Mouse (Mus musculus): ENCODE data around the gene Rnf167. TPM values are rescaled to one million over a fixed set of nuclear protein-coding genes. Genes with fewer than 3 reads are reported as not detected.

Gene Rnf167
- polyA plus RNA-seq, 1 experiment from 2014 or later: 101 TPM

DNA sequence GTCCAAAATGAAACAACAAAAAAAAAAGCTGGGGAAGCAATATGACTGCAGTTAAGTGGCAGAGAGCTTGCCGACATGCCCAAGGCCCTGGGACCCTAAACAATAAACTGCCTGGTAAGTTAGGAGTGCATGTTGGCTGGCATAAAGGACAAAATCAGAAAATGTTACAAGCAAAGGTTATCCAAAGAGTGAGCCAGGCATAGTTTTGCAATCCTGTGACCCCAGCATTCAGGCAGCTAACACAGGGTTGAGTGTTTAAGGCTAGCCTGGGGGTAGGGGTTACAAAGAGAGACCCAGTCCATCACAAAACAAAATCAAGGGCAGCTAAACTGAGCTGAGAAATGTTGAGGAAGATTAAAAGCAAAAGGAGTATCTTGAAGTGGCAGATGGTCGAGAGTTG, 52.0 kb downstream of the Rnf167 start:
- Histone ChIP-seq H3K27ac (ENCODE audit: low read depth) (no peak overlapping the region), H3K9me3 (ENCODE audit: control insufficient read depth, low read length) (no peaks in the 10 kb centered on the region), H3K4me3 (ENCODE audit: low read depth, low read length) (no peak overlapping the region), H3K36me3 (ENCODE audit: control insufficient read depth, insufficient read depth, low read length) (peaks cover 9% of the 10 kb centered on the region), H3K9ac (ENCODE audit: low read length) (no peak overlapping the region), H3K4me2 (ENCODE audit: low read length) (no peak overlapping the region), H3K27me3 (replicated peaks; ENCODE audit: control insufficient read depth, insufficient read depth, low read length) (no peaks in the 10 kb centered on the region), H3K4me1 (replicated peaks; ENCODE audit: control insufficient read depth, insufficient read depth, low read length) (peaks cover 12% of the 10 kb centered on the region)
- ATAC-seq (replicated peaks; ENCODE audit: low FRiP score, low TSS enrichment, low read depth) (no peak), DNase-seq (ENCODE audit: low spot score) (no peak)
- WGBS: 82% methylated on average over 2 of the region's 2 CpGs

DNA sequence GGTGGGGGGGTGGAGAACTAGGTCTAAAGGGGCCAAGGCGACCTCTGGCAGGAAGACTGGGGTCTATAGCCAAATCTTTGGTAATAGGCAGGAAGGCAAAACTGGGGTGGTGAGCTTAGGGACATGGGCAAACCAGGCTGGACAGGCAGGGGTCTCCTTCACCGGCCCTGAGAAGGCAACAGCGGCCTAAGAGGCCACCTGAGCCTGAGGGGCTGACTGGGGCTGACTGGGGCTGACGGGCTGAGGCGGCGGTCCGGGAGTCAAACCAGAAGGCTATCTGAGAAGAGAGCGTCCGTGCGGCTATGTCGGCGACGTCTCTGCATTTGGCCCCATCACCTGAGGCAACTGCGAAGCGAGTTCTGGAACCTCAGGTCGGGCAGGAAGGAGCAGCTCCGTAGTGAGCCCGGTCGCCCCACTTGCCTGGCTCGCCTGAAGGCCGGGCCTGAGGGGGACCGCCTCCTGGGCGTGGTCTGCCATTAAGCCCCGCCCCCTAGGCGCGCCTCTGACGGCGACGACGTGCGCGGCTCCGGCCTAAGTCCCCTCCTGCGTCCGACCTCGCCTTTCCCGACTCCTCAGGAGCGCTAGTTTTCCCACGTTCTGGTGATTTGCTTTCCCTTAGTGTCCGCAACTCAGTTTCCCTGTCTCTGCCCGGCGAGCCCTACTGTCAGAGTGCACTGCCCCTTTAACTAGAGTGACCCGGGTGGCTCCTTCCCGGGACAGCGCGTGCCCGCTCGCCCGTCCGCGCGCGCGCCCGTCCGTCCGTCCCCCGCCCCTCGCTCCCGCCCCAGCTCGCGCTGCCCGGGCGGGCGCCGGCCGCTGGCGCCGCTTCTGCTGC, 52.9 kb downstream of the Rnf167 start, which contains the start of the genes Inca1 and Kif1c:
Gene Inca1 (minus strand): TSS at position 434 of the 835 bp plus-strand sequence.
Gene Kif1c (plus strand): TSS at position 827 of the 835 bp plus-strand sequence.
- Histone ChIP-seq H3K4me3 (ENCODE audit: low read depth, low read length) (peak within 1 kb of the TSS; percentile 76), H3K27me3 (replicated peaks; ENCODE audit: control insufficient read depth, insufficient read depth, low read length) (no peaks in the 10 kb centered on the region), H3K27ac (ENCODE audit: low read depth) (peak within 1 kb of the TSS; percentile 95), H3K9me3 (ENCODE audit: control insufficient read depth, low read length) (no peaks in the 10 kb centered on the region), H3K4me1 (replicated peaks; ENCODE audit: control insufficient read depth, insufficient read depth, low read length) (peaks cover 12% of the 10 kb centered on the region), H3K36me3 (ENCODE audit: control insufficient read depth, insufficient read depth, low read length) (peaks cover 18% of the 10 kb centered on the region), H3K4me2 (ENCODE audit: low read length) (peak within 1 kb of the TSS; percentile 78), H3K9ac (ENCODE audit: low read length) (peak within 1 kb of the TSS; percentile 70)
- WGBS: under 1% methylated on average over 67 of the region's 69 CpGs
- DNase-seq (ENCODE audit: low spot score): peak; percentile 99
- peak; percentile 96 for ATAC-seq (replicated peaks; ENCODE audit: low FRiP score, low TSS enrichment, low read depth)

DNA sequence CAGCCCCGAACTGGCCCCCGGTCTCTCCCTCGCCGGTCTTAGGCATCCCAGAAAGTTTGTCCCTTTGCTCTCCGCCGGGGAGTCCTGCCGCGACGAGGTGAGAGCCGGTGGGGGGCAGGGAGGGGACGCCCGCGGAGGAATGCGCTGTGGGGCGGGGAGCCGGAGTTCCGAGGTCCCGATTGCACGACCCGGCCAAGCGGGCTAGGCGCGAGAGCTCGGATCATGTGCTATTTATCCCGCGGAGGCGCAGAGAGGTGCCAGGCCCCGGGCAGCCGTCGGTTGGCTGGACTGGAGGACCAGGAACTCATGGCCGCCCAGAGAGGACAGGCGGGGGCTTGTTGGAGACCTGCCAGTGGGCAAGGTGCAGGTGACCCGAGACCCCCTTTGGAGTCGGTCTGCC, 53.6 kb downstream of the Rnf167 start:
- 1% methylated on average over 34 of the region's 34 CpGs for WGBS
- peak overlapping the region; percentile 70 for H3K9ac ChIP-seq (ENCODE audit: low read length)
- H3K36me3 ChIP-seq (ENCODE audit: control insufficient read depth, insufficient read depth, low read length): peaks cover 25% of the 10 kb centered on the region
- no peaks in the 10 kb centered on the region for H3K27me3 ChIP-seq (replicated peaks; ENCODE audit: control insufficient read depth, insufficient read depth, low read length)
- H3K27ac ChIP-seq (ENCODE audit: low read depth): peak overlapping the region; percentile 95
- peaks cover 12% of the 10 kb centered on the region for H3K4me1 ChIP-seq (replicated peaks; ENCODE audit: control insufficient read depth, insufficient read depth, low read length)
- H3K4me2 ChIP-seq (ENCODE audit: low read length): peak overlapping the region; percentile 78
- ATAC-seq (replicated peaks; ENCODE audit: low FRiP score, low TSS enrichment, low read depth) (peak; percentile 42), DNase-seq (ENCODE audit: low spot score) (peak; percentile 78)
- peak overlapping the region; percentile 76 for H3K4me3 ChIP-seq (ENCODE audit: low read depth, low read length)
- H3K9me3 ChIP-seq (ENCODE audit: control insufficient read depth, low read length): no peaks in the 10 kb centered on the region

Other genes with a start within 250 kb of the Rnf167 start
- gene Pelp1, start 237.2 kb upstream of the Rnf167 start, polyA plus RNA-seq (2014; fragmentation: Nextera tagmentation; extraction: Ambion mirVana): 34.3 and 41.2 TPM in 2 replicates
- gene Arrb2, start 214.6 kb upstream of the Rnf167 start, polyA plus RNA-seq (2014; fragmentation: Nextera tagmentation; extraction: Ambion mirVana): 15.8 and 17.9 TPM in 2 replicates
- gene Med11, start 195.3 kb upstream of the Rnf167 start, polyA plus RNA-seq (2014; fragmentation: Nextera tagmentation; extraction: Ambion mirVana): 50.7 and 51.6 TPM in 2 replicates
- 0.75 and 0.92 TPM in 2 replicates for gene Zmynd15, start 187.8 kb upstream of the Rnf167 start, polyA plus RNA-seq (2014; fragmentation: Nextera tagmentation; extraction: Ambion mirVana)
- 8.0 and 10.0 TPM in 2 replicates for gene Cxcl16, start 187.3 kb upstream of the Rnf167 start, polyA plus RNA-seq (2014; fragmentation: Nextera tagmentation; extraction: Ambion mirVana)
- gene Tm4sf5, start 142.0 kb upstream of the Rnf167 start, polyA plus RNA-seq (2014; fragmentation: Nextera tagmentation; extraction: Ambion mirVana): 100 and 104 TPM in 2 replicates
- gene Vmo1, start 132.6 kb upstream of the Rnf167 start, polyA plus RNA-seq (2014; fragmentation: Nextera tagmentation; extraction: Ambion mirVana): 0.28 and 1.1 TPM in 2 replicates
- 0.46 and 0.83 TPM in 2 replicates for gene Gltpd2, start 128.0 kb upstream of the Rnf167 start, polyA plus RNA-seq (2014; fragmentation: Nextera tagmentation; extraction: Ambion mirVana)
- gene Psmb6, start 121.9 kb upstream of the Rnf167 start, polyA plus RNA-seq (2014; fragmentation: Nextera tagmentation; extraction: Ambion mirVana): 792 and 802 TPM in 2 replicates
- gene Gm40193, start 114.3 kb upstream of the Rnf167 start, polyA plus RNA-seq (2014; fragmentation: Nextera tagmentation; extraction: Ambion mirVana): not detected in 2 replicates
- gene Pld2, start 107.2 kb upstream of the Rnf167 start, polyA plus RNA-seq (2014; fragmentation: Nextera tagmentation; extraction: Ambion mirVana): 9.7 and 11.7 TPM in 2 replicates
- gene Mink1, start 84.4 kb upstream of the Rnf167 start, polyA plus RNA-seq (2014; fragmentation: Nextera tagmentation; extraction: Ambion mirVana): 16.9 and 19.9 TPM in 2 replicates
- not detected in 2 replicates for gene 4930544D05Rik, start 31.4 kb upstream of the Rnf167 start, polyA plus RNA-seq (2014; fragmentation: Nextera tagmentation; extraction: Ambion mirVana)
- gene Chrne, start 28.0 kb upstream of the Rnf167 start, polyA plus RNA-seq (2014; fragmentation: Nextera tagmentation; extraction: Ambion mirVana): 0.30 and 0.50 TPM in 2 replicates
- gene Gp1ba, start 8.1 kb upstream of the Rnf167 start, polyA plus RNA-seq (2014; fragmentation: Nextera tagmentation; extraction: Ambion mirVana): 0.26 and 0.37 TPM in 2 replicates
- gene Slc25a11, start 244 bp downstream of the Rnf167 start, polyA plus RNA-seq (2014; fragmentation: Nextera tagmentation; extraction: Ambion mirVana): 155 and 158 TPM in 2 replicates
- 2,271 and 2,344 TPM in 2 replicates for gene Pfn1, start 7.4 kb downstream of the Rnf167 start, polyA plus RNA-seq (2014; fragmentation: Nextera tagmentation; extraction: Ambion mirVana)
- gene Eno3, start 10.0 kb downstream of the Rnf167 start, polyA plus RNA-seq (2014; fragmentation: Nextera tagmentation; extraction: Ambion mirVana): 13.5 and 16.3 TPM in 2 replicates
- gene Spag7, start 22.2 kb downstream of the Rnf167 start, polyA plus RNA-seq (2014; fragmentation: Nextera tagmentation; extraction: Ambion mirVana): 140 and 154 TPM in 2 replicates
- gene Camta2, start 40.9 kb downstream of the Rnf167 start, polyA plus RNA-seq (2014; fragmentation: Nextera tagmentation; extraction: Ambion mirVana): 16.2 and 17.2 TPM in 2 replicates
- 1.5 and 1.6 TPM in 2 replicates for gene Inca1, start 52.9 kb downstream of the Rnf167 start, polyA plus RNA-seq (2014; fragmentation: Nextera tagmentation; extraction: Ambion mirVana)
- gene Kif1c, start 53.3 kb downstream of the Rnf167 start, polyA plus RNA-seq (2014; fragmentation: Nextera tagmentation; extraction: Ambion mirVana): 11.4 and 14.3 TPM in 2 replicates
- 6.1 and 6.2 TPM in 2 replicates for gene Zfp3, start 117.0 kb downstream of the Rnf167 start, polyA plus RNA-seq (2014; fragmentation: Nextera tagmentation; extraction: Ambion mirVana)
- gene Scimp, start 165.4 kb downstream of the Rnf167 start, polyA plus RNA-seq (2014; fragmentation: Nextera tagmentation; extraction: Ambion mirVana): 0.40 and 0.45 TPM in 2 replicates
- gene Rabep1, start 197.5 kb downstream of the Rnf167 start, polyA plus RNA-seq (2014; fragmentation: Nextera tagmentation; extraction: Ambion mirVana): 30.5 and 32.9 TPM in 2 replicates